ENCODE assay signal across 28 mouse cellular contexts in genomic region chr16:23123104-23123503, GRCm38 (mm10). TPM values are rescaled to one million over a fixed set of nuclear protein-coding genes. Genes with fewer than 3 reads are reported as not detected.
DNase-seq lines count a peak whose midpoint lies in the region; ATAC-seq and TF ChIP-seq lines count a peak whose summit lies in the region.
"Had no signal": no experiment of that assay in that cellular context is flagged by ENCODE, and none has a peak within 500 bp of the region (broad histone marks: within the 10 kb centered on the region; RNA-seq: fewer than 3 reads in every experiment).

No protein-coding gene starts in this region.

- in situ Hi-C loops in CH12.LX (cut with MboI; ENCODE audit: low pct_ligation_motif_present, low pct_unique_long_range_greater_than_20kb, low sequenced_read_pairs): no loop called here

- no peak for ATAC-seq in kidney, postnatal 0 days (replicated peaks; ENCODE audit: low FRiP score, low read depth)
- ATAC-seq: forebrain, embryonic 15.5 days; hindbrain, embryonic 16.5 days; intestine, embryonic 15.5 days; Patski had no signal

- H3K4me3 ChIP-seq in kidney, postnatal 0 days (replicated peaks; ENCODE audit: low read depth, low read length): no peak overlapping the region
- H3K4me3 ChIP-seq in CH12.LX (replicated peaks in 1 of 3; ENCODE audit: low read depth in 2 of 3, low read length in 2 of 3, poor library complexity in 1 of 3): no peak overlapping the region
- H3K4me3 ChIP-seq in lung, adult 2 months (replicated peaks; ENCODE audit: extremely low read depth, low read depth, low read length): no peak overlapping the region
- H3K4me3 ChIP-seq: embryonic facial prominence, embryonic 12.5 days; embryonic facial prominence, embryonic 15.5 days; forebrain, embryonic 15.5 days; heart, embryonic 12.5 days; heart, embryonic 15.5 days; hindbrain, embryonic 10.5 days; hindbrain, embryonic 13.5 days; intestine, embryonic 15.5 days had no signal

- no peak overlapping the region for H3K27ac ChIP-seq in kidney, postnatal 0 days
- no peak overlapping the region for H3K27ac ChIP-seq in CH12.LX (ENCODE audit: insufficient read depth, low read depth)
- H3K27ac ChIP-seq: embryonic facial prominence, embryonic 12.5 days; embryonic facial prominence, embryonic 15.5 days; forebrain, embryonic 15.5 days; heart, embryonic 15.5 days; hindbrain, embryonic 10.5 days; hindbrain, embryonic 13.5 days; intestine, embryonic 15.5 days had no signal

- WGBS in kidney, postnatal 0 days: 93% methylated on average over 4 of the region's 4 CpGs
- WGBS in lung, adult 2 months: 95% methylated on average over 4 of the region's 4 CpGs

- no peaks in the 10 kb centered on the region for H3K4me1 ChIP-seq in kidney, postnatal 0 days (replicated peaks; ENCODE audit: insufficient read depth, low read length)
- H3K4me1 ChIP-seq in CH12.LX (ENCODE audit: control insufficient read depth in 1 of 2, insufficient read depth in 2 of 2): peaks cover 5 to 37% of the 10 kb centered on the region in 2 experiments; a peak in 2 of 4 replicates
- no peaks in the 10 kb centered on the region; the same call in 1 of the 2 replicates for H3K4me1 ChIP-seq in lung, adult 2 months (ENCODE audit: control insufficient read depth, insufficient read depth, low read length)
- H3K4me1 ChIP-seq: intestine, embryonic 15.5 days had no signal

- H3K4me2 ChIP-seq in kidney, postnatal 0 days (ENCODE audit: low read length): no peak overlapping the region
- no peak overlapping the region for H3K4me2 ChIP-seq in CH12.LX (ENCODE audit: insufficient read depth, low read depth, poor library complexity, severe bottlenecking)
- H3K4me2 ChIP-seq: embryonic facial prominence, embryonic 12.5 days; embryonic facial prominence, embryonic 15.5 days; forebrain, embryonic 15.5 days; heart, embryonic 12.5 days; heart, embryonic 15.5 days; hindbrain, embryonic 13.5 days; intestine, embryonic 15.5 days had no signal

- TF ChIP-seq CTCF in kidney, postnatal 0 days (IDR thresholded peaks at IDR 0.05; ENCODE audit: low read depth): 0 out of 2 replicates have a peak, but pooled peaks have one; percentile 8
- peak in 1 of 2 experiments; percentile 35; a peak in 1 of 4 replicates for TF ChIP-seq CTCF in CH12.LX (conservative IDR thresholded peaks at IDR 0.05 in 1 of 2, IDR thresholded peaks at IDR 0.05 in 1 of 2; ENCODE audit: low read depth in 2 of 2, low read length in 2 of 2)
- TF ChIP-seq CTCF in lung, adult 2 months (IDR thresholded peaks at IDR 0.05; ENCODE audit: insufficient read depth, low read length): no peak

- H3K36me3 ChIP-seq in kidney, postnatal 0 days (ENCODE audit: insufficient read depth, low read length): peaks cover 9% of the 10 kb centered on the region; the same call in 1 of the 2 replicates
- peaks cover 38 to 76% of the 10 kb centered on the region in 2 experiments for H3K36me3 ChIP-seq in CH12.LX (replicated peaks in 1 of 2; ENCODE audit: control insufficient read depth in 1 of 2, insufficient read depth in 1 of 2, low read length in 1 of 2)

- no peak for DNase-seq in kidney, postnatal 0 days (ENCODE audit: low spot score)
- DNase-seq in kidney, postnatal 4 days: no peak
- DNase-seq in 416B (ENCODE audit: low read depth): peak; percentile 17
- no peak for DNase-seq in CH12.LX (ENCODE audit: extremely low read depth)
- DNase-seq in lung, adult 2 months: no peak
- DNase-seq in adrenal gland, postnatal 14 days: no peak
- DNase-seq: adrenal gland, postnatal 10 days; cerebellum, adult 11 months; cerebellum, adult 2 months; cerebellum, adult 9-11 months; cerebellum, postnatal 25 days; gastrocnemius, postnatal 10 days; gastrocnemius, postnatal 36 days; heart, postnatal 10 days; heart, postnatal 36 days had no signal

- no peak for TF ChIP-seq POLR2A in CH12.LX (IDR thresholded peaks at IDR 0.05; ENCODE audit: low read depth, low read length)
- TF ChIP-seq POLR2A in lung, adult 2 months (IDR thresholded peaks at IDR 0.05; ENCODE audit: borderline replicate concordance, extremely low read depth, low read depth, low read length): no peak

- peaks cover 37% of the 10 kb centered on the region for H3K79me2 ChIP-seq in CH12.LX (replicated peaks; ENCODE audit: control insufficient read depth, extremely low read depth, insufficient read depth, poor library complexity, severe bottlenecking)

- dilution Hi-C loops in CH12.LX (cut with MboI; ENCODE audit: extremely low pct_ligation_motif_present, extremely low pct_unique_long_range_greater_than_20kb, low sequenced_read_pairs): no loop called here

- no peaks in the 10 kb centered on the region for H3K27me3 ChIP-seq in kidney, postnatal 0 days (ENCODE audit: insufficient read depth, low read length)
- H3K27me3 ChIP-seq in CH12.LX (replicated peaks): no peaks in the 10 kb centered on the region
- H3K27me3 ChIP-seq: embryonic facial prominence, embryonic 12.5 days; embryonic facial prominence, embryonic 15.5 days; forebrain, embryonic 15.5 days; heart, embryonic 12.5 days; heart, embryonic 15.5 days; hindbrain, embryonic 13.5 days; intestine, embryonic 15.5 days; Patski had no signal

- TF ChIP-seq RAD21 in CH12.LX (IDR thresholded peaks at IDR 0.05; ENCODE audit: low read depth, low read length): no peak

- H3K9ac ChIP-seq in kidney, postnatal 0 days (ENCODE audit: low read depth, low read length): no peak overlapping the region
- no peak overlapping the region for H3K9ac ChIP-seq in CH12.LX (ENCODE audit: insufficient read depth, low read depth)
- H3K9ac ChIP-seq: embryonic facial prominence, embryonic 12.5 days; embryonic facial prominence, embryonic 15.5 days; forebrain, embryonic 15.5 days; heart, embryonic 12.5 days; heart, embryonic 15.5 days; hindbrain, embryonic 13.5 days; intestine, embryonic 15.5 days had no signal

- H3K9me3 ChIP-seq in kidney, postnatal 0 days (replicated peaks; ENCODE audit: low read length): no peaks in the 10 kb centered on the region
- H3K9me3 ChIP-seq in CH12.LX (replicated peaks; ENCODE audit: low read length): no peaks in the 10 kb centered on the region
- H3K9me3 ChIP-seq: embryonic facial prominence, embryonic 12.5 days; embryonic facial prominence, embryonic 15.5 days; forebrain, embryonic 15.5 days; G1E; heart, embryonic 12.5 days; heart, embryonic 15.5 days; hindbrain, embryonic 10.5 days; hindbrain, embryonic 13.5 days; intestine, embryonic 15.5 days had no signal

- TF ChIP-seq EP300 in CH12.LX (IDR thresholded peaks at IDR 0.05; ENCODE audit: low read length): peak; percentile 38; the same call in 1 of the 2 replicates

TF ChIP-seq in CH12.LX, 34 proteins besides CTCF, POLR2A, EP300 and RAD21:
- peak; percentile 42; the same call in 1 of the 2 replicates for TF ChIP-seq JUN (IDR thresholded peaks at IDR 0.05; ENCODE audit: insufficient read depth, low read depth, low read length)
- TF ChIP-seq NRF1 (IDR thresholded peaks at IDR 0.05; ENCODE audit: low read depth, low read length): no peak
- no peak for TF ChIP-seq MAX (IDR thresholded peaks at IDR 0.05; ENCODE audit: low read length)
- peak; percentile 88 for TF ChIP-seq JUND (conservative IDR thresholded peaks at IDR 0.05; ENCODE audit: low read depth, low read length)
- TF ChIP-seq IRF4 (IDR thresholded peaks at IDR 0.05; ENCODE audit: low read depth, low read length): peak; percentile 53; the same call in 1 of the 2 replicates

RNA-seq across cellular contexts. Expression of gene Rfc4, which starts 4.4 kb away (rescaled TPM):
- polyA plus RNA-seq in kidney, postnatal 0 days (2015; fragmentation: Nextera tagmentation; extraction: Ambion mirVana): 77.3 and 80.6 TPM in 2 replicates
- total RNA-seq in CH12.LX (2012; rRNA removed) (121 and 125 TPM in 2 replicates), CH12.LX (2014; rRNA removed) (191 and 204 TPM in 2 replicates)
- 74.6 and 91.5 TPM in 2 replicates for polyA plus RNA-seq in CH12.LX (2012; ENCODE audit: insufficient read length, low read depth)
- polyA plus RNA-seq in lung, adult 2 months (2012; rRNA removed): 0.15 and 0.57 TPM in 2 replicates
- 14.5 and 15.2 TPM in 2 replicates for total RNA-seq in adrenal gland, postnatal 14 days (2021)

RNA-seq across cellular contexts. Expression of gene Eif4a2, which starts 15.9 kb away (rescaled TPM):
- 189 and 193 TPM in 2 replicates for polyA plus RNA-seq in kidney, postnatal 0 days (2015; fragmentation: Nextera tagmentation; extraction: Ambion mirVana)
- total RNA-seq in CH12.LX (2012; rRNA removed) (358 and 457 TPM in 2 replicates), CH12.LX (2014; rRNA removed) (660 and 860 TPM in 2 replicates)
- 475 TPM in 2 replicates for polyA plus RNA-seq in CH12.LX (2012; ENCODE audit: insufficient read length, low read depth)
- polyA plus RNA-seq in lung, adult 2 months (2012; rRNA removed): 71.3 and 141 TPM in 2 replicates
- 360 and 379 TPM in 2 replicates for total RNA-seq in adrenal gland, postnatal 14 days (2021)

RNA-seq across cellular contexts. Expression of gene Adipoq, which starts 23.2 kb away (rescaled TPM):
- 0.17 and 0.89 TPM in 2 replicates for polyA plus RNA-seq in kidney, postnatal 0 days (2015; fragmentation: Nextera tagmentation; extraction: Ambion mirVana)
- 0.13 TPM in 1 of 2 replicates, not detected in the other for total RNA-seq in CH12.LX (2012; rRNA removed)
- total RNA-seq in CH12.LX (2014; rRNA removed): 0.68 and 0.99 TPM in 2 replicates
- polyA plus RNA-seq in CH12.LX (2012; ENCODE audit: insufficient read length, low read depth): 0.55 and 1.1 TPM in 2 replicates
- 19.3 and 57.0 TPM in 2 replicates for polyA plus RNA-seq in lung, adult 2 months (2012; rRNA removed)
- 317 and 319 TPM in 2 replicates for total RNA-seq in adrenal gland, postnatal 14 days (2021)
- total RNA-seq: common myeloid progenitor, adult 5-6 weeks had no signal
- polyA plus RNA-seq: embryonic facial prominence, embryonic 12.5 days; forebrain, embryonic 11.5 days; forebrain, embryonic 15.5 days; G1E; heart, embryonic 15.5 days; hindbrain, embryonic 10.5 days; hindbrain, embryonic 13.5 days; hindbrain, embryonic 16.5 days; intestine, embryonic 15.5 days; Patski had no signal

Comparison
In these comparisons a context has a peak if more than half of its experiments do, and no peak if none do; other contexts are left out.
1. RNA of gene Rfc4, which starts 4.4 kb away (polyA plus RNA-seq): 77.3 to 80.6 TPM in kidney, postnatal 0 days and 74.6 to 91.5 TPM in CH12.LX; 0.15 to 0.57 TPM in lung, adult 2 months; every median in the first group is over 10 times any median in the second.